Mouse (Mus musculus): ENCODE measurements around the gene Defb22.

- TF ChIP-seq CTCF (IDR thresholded peaks at IDR 0.05; ENCODE audit: low read depth) = no peak
- no peak for TF ChIP-seq EP300 (IDR thresholded peaks at IDR 0.05; ENCODE audit: low read depth)
Observed at GRCm38 (mm10) chr2:152498020-152498419, 8.1 kb upstream of the Defb22 start.
